Mouse (Mus musculus) ES-E14 (cell line): ENCODE measurements at regions not wholly inside any gene's neighbourhood (a gene's known extent, or its start where the extent isn't known, plus 50 kb on each side); places are given as distances from the start of the nearest gene placed in this dataset.

Experiments used
- CHD2 ChIP-seq: IDR thresholded peaks from 2 replicates; pipeline ENCODE4 v1.6.1; 2014; ENCODE audit warnings: mild to moderate bottlenecking, low read depth, low read length, inconsistent platforms
- ZC3H11A ChIP-seq: IDR thresholded peaks from 2 replicates; pipeline ENCODE4 v1.6.1; 2012; ENCODE audit warnings: low read depth, mild to moderate bottlenecking, inconsistent platforms, low read length, borderline replicate concordance
- ZNF384 ChIP-seq: IDR thresholded peaks from 2 replicates; pipeline ENCODE4 v1.6.1; 2012; ENCODE audit warnings: low read depth, low read length, inconsistent platforms

- no peak for TF ChIP-seq CHD2
- TF ChIP-seq ZNF384: no peak
- no peak for TF ChIP-seq ZC3H11A
Observed at GRCm38 (mm10) chr2:28341304-28341703, 105.3 kb upstream of the Ppp1r26 start.
